Mouse (Mus musculus) left cerebral cortex, adult 2 months (tissue): Measurements from ENCODE around the gene Sh3rf1. TPM values are rescaled to one million over a fixed set of nuclear protein-coding genes. Genes with fewer than 3 reads are reported as not detected.

Experiments used
- DNase-seq, 2 experiments: peaks; one replicate each; pipeline ENCODE4 v3.0.0; 2021 to 2022; ENCODE audit warnings: low spot score in 2 of 2, mixed read lengths in 1 of 2; ENCODE audit errors: extremely low spot score in 1 of 2
- H3K27ac ChIP-seq: fragments of 200-600 bp; 2 replicates; pipeline ENCODE4 v1.8.1; 2022
- H3K4me3 ChIP-seq: fragments of 200-600 bp; 2 replicates; pipeline ENCODE4 v1.8.1; 2022
- CTCF ChIP-seq: fragments of 200-600 bp; IDR thresholded peaks from 2 replicates; pipeline ENCODE4 v1.8.1; 2022; ENCODE audit warnings: antibody characterized with exemption, mild to moderate bottlenecking, moderate library complexity
- intact Hi-C: fragments of 180-260 bp; cut with DNase I; formaldehyde crosslinking; loops from one replicate; pipeline ENCODE4 v1.15.1; 2025
- total RNA-seq, 2 experiments: library from RNA; stranded (reverse); gene quantifications; 2 replicates each; pipeline ENCODE4 v1.2.3; 2021

The Sh3rf1 gene
- total RNA-seq, 2 experiments from 2014 or later, result 37.5 to 40.7 TPM

DNA sequence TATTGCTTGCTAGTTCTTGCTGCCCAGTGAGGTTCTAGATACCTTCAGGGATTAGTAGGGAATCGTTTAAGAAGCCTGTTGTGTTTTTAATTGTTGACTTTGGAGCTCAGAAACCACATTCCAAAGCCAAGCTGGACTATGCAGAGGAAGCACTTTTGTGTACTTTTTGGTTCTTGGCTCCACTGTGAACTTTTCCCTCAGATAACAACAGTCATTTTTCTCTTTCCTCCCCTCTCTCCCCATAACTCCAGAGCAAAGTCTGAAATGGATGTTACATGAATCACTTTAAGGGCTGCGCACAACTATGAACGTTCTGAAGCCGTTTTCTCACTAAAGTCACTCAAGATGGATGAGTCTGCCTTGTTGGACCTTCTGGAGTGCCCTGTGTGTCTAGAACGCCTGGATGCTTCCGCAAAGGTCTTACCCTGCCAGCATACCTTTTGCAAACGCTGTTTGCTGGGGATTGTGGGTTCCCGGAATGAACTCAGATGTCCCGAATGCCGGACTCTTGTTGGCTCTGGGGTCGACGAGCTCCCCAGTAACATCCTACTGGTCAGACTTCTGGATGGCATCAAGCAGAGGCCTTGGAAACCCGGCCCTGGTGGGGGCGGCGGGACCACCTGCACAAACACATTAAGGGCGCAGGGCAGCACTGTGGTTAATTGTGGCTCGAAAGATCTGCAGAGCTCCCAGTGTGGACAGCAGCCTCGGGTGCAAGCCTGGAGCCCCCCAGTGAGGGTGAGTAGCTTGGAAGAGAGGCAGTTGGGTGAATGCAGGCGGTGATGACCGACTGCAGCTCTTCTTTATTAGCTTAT is 2.1 kb downstream of the Sh3rf1 start:
- H3K27ac ChIP-seq, result peak overlapping the region; percentile 12; the same call in 1 of the 2 replicates
- no peak for DNase-seq
- intact Hi-C loops, result loop anchor here (2.0 kb wide), 2 partner anchors 125 to 161 kb away; no protein-coding TSS in a partner anchor
- H3K4me3 ChIP-seq, result peak overlapping the region; percentile 93
- no peak for TF ChIP-seq CTCF

DNA sequence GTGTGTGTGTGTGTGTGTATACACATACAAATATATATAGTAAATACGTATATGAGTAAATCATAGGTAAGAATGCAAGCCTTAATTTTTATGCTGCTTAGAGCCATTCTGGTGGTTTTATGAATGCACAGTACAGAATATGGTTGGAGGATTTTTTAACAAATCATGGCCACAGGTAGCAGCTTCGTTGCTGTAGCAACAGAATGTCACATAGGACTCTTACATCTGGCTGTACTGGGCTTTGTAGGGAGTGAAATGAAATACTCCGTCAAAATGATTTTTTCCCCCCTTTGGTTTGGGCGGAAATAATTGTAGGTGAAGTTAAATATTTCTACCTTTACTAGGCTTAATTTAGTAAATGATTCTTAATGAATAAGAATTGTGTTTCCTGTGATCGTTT is 3.0 kb downstream of the Sh3rf1 start:
- H3K27ac ChIP-seq, result no peak overlapping the region
- intact Hi-C loops, result no loop called here
- H3K4me3 ChIP-seq, result peak overlapping the region; percentile 93
- DNase-seq, result no peak
- TF ChIP-seq CTCF, result no peak

DNA sequence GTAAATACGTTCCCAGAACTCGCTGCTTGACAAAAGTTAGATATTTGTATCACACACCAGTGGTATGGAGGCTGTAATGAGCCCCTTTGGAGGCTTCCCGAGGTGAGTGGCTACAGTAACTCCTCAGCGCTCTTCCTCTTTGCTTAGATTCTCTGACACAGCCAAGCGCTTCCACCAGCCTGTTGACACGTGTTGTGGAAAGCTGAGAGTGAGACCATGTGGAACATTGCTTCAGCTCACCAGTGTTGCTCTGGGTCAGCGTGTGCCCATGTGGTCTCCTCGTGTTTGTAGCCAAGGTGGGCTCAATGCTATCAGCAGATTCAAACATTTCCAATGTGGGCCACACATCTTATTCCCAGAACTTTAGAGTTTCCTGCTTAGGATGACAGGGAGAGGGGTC is 5.0 kb downstream of the Sh3rf1 start:
- Histone ChIP-seq H3K4me3 (no peak overlapping the region), H3K27ac (no peak overlapping the region)
- no peak for TF ChIP-seq CTCF
- intact Hi-C loops, result no loop called here
- DNase-seq, result no peak

DNA sequence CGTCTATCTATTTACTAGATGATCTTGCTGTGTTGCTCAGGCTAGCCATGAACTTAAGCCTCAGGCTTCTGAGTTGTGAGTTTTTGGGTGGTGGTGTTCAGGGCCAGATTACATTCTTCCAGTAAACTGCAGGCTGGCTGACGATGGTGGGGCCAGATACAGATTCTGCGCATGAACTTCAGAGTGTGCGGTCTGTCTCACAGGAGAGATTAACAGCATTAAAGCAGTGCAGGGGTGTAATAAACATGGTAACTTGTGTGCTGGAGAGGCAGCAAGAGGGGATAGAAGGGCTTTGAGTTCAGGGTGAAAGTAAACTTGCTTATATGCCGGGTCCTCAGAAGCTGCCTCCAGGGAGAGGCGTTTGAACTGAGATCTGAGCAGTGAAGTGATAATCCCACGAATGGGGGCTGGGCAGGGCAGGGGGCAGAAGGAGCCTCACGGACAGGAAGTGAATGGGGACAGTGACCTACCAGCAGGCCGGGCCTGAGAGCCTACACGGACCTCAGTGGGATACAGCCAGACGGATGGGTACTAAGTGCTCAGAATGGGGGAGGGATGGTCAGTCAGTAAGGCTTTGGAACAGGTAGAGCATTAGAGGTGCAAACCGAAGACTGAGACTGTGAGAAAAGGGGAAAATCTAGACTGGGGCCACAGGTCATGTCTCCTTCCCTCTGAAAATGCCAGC is 6.0 kb downstream of the Sh3rf1 start:
- H3K27ac ChIP-seq, result no peak overlapping the region
- H3K4me3 ChIP-seq, result no peak overlapping the region
- intact Hi-C loops, result no loop called here
- no peak for DNase-seq
- TF ChIP-seq CTCF, result no peak

DNA sequence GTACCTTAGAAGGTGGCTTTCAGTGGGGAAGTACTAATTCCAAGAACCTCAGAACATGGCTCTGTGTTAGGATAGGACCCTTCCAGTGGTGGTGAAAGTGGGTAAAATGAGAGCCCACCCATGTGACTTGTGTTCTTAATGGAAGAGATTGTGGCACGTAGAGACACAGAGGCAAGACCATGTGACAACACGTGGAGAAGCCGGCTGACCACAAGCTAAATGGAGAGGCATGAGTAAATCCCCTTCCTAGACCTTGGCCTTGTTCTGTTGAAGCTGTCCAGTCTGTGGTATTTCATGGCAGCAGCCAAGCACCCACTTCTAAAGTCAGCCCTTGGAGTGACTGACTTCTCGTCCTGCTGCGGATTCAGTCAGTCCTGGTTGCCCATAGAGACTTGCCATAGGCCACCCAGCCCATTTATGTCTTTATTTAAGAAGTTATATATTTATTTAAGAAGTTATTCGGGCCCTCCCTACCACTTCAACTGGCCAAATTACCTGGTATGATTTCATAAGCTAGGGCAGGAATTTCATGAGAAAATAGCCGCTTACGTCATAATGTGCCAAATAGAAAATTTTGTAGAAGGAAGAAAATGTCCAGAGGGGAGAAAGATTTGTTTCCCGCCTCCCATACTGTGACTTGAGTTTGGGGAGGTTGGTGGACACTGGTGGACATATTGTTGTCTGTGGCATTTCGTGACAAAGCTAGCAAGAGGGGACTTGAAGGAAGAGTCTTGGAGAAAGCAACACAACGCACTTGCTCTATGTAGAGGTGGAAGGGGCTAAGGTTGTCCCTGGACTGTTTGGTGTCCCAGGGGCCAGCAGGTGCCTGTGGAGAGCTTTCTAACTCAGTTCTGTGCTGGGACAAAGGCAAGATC is 7.4 kb downstream of the Sh3rf1 start:
- no peak overlapping the region for H3K4me3 ChIP-seq
- no peak for TF ChIP-seq CTCF
- intact Hi-C loops, result no loop called here
- no peak for DNase-seq
- no peak overlapping the region for H3K27ac ChIP-seq

DNA sequence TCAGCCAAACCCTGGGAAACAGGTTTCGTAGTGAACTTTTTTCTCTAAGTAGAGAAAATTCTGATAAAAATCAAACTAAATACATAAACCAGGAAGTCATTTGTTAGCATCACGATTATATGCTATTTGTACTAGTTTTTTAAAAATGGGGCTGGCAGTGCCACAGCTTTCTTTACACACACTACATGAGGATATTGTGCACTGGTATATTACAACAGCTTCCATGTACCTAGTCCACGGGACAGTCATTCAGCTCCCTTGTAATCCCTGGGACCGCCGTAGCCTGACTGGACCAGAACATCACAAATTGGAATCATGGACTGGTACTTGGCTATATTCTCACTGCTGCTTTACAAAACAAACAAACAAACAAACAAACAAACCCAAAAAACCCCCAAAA is 11.8 kb downstream of the Sh3rf1 start:
- intact Hi-C loops, result no loop called here

DNA sequence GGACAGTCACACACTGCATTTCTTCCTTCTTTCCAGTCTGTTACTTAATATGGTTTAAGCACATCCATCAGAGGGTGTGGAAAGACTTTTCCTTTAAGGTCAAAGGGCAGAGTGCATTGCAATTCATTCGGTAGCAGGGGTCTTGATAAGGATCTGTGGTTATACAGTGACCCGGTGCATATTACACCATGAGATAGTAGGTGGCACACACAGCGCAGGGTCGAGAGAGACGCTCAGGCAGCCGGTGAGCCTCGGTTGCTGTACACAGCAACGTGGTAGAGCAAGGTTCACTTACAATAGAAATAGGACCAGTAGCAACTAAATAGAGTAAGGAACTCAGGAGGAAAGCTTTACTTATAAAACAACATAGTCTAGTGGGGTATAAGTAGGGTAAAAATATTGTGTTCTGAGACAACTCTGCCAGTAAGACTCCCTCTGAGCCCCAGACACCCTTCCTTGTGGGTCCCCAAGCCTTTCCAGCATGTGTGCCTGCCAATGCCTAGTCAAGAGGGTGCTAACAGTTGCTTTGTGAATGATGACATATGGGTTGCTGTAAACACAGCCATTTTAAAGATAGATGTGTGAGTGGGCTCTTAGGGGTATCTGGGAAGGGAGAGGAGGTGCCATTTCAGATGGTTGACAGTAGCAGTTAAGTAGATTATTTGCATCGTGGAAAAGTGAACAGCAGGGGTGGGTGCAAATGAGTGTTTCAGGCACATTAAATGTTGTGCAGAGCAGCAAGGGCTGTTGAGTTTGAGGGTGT is 13.0 kb downstream of the Sh3rf1 start:
- DNase-seq, result no peak
- intact Hi-C loops, result no loop called here
- no peak for TF ChIP-seq CTCF
- H3K27ac ChIP-seq, result no peak overlapping the region
- no peak overlapping the region for H3K4me3 ChIP-seq

More for the DNA sequence above, 11.8 kb downstream of the Sh3rf1 start:
- DNase-seq, result no peak
- no peak overlapping the region for H3K27ac ChIP-seq
- H3K4me3 ChIP-seq, result no peak overlapping the region
- no peak for TF ChIP-seq CTCF

DNA sequence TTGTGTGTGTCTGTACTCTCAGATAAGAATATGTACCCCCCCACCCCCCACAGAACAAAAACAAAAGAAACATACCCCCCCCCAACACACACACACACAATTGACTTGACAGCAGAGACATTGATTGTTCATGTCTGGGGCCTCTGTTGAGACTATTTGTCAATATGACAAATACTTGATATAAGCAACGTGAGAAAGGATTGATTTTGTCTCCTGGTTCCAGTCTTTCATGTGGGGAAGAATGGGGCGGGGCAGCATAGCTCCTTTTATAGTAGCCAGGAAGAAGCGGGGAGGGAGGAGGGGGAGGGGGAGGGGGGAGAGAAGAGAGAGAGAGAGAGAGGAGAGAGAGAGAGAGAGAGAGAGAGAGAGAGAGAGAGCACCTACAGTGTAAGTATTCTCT is 15.9 kb downstream of the Sh3rf1 start:
- intact Hi-C loops, result no loop called here
- Histone ChIP-seq H3K4me3 (no peak overlapping the region), H3K27ac (no peak overlapping the region)
- no peak for TF ChIP-seq CTCF
- no peak for DNase-seq

DNA sequence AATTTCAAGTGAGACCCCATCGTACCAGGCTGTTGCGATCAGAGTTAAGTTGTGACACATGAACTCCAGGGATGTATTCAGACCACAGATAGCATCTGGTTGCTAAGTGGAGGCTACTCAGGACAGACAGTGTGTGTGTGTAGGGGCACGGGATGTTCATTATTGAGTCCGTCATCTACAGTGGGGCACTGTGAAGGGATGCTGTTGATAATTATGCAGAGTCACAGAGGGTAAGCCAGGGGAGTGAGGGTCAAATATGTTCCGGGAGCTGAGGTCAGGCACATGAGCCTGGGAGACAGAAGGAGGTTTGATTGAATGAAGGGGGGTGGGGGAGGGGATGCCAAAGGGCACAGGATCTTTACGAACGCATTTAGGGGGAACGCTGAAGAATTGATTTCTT is 17.6 kb downstream of the Sh3rf1 start:
- H3K27ac ChIP-seq, result no peak overlapping the region
- no peak for TF ChIP-seq CTCF
- intact Hi-C loops, result no loop called here

DNA sequence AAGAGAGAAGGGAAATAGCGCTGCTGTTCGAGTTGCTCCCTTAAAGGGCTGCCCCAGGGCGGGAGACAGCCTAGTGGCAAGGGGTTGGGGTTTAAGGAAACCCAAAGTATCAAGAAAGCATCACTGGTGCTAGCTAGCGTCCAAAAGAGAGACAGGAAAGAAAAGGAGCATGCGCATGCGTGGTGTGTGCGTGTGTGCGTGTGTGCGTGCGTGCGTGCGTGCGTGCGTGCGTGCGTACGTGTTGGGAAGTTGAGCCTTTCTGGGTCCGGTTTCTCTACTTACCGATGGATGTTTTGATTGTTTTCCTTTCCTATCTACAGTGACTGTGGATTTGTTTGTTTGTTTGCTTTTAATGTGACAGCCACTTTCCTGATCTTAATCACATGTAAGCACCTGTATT is 19.2 kb downstream of the Sh3rf1 start:
- H3K27ac ChIP-seq, result no peak overlapping the region
- no peak for TF ChIP-seq CTCF
- no peak for DNase-seq
- no peak overlapping the region for H3K4me3 ChIP-seq
- intact Hi-C loops, result no loop called here

More for the DNA sequence above, 17.6 kb downstream of the Sh3rf1 start:
- no peak for DNase-seq
- H3K4me3 ChIP-seq, result no peak overlapping the region

DNA sequence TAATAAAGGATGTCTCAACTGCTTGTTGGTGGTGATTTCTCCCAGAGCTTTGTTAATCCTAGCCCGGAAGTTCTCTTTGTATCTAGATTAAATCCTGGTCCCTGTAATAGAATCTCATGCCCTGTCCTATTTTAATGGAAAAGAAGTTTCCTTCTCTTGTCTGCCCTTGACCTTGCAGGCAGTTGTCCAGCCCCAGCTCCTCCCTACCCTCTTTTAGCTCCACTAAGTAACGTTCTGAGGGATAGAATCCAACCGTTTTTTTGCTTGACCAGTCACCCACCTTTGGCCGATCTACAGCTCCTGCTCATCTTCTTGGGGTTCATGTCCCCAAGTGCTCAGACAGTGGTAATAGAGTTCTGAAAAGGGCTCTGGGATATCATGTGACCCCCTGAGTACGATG is 19.8 kb downstream of the Sh3rf1 start:
- Histone ChIP-seq H3K4me3 (no peak overlapping the region), H3K27ac (no peak overlapping the region)
- no peak for DNase-seq
- TF ChIP-seq CTCF, result no peak
- intact Hi-C loops, result no loop called here
